Mouse (Mus musculus) liver, postnatal 0 days (tissue): ENCODE data around the gene Kcnq2.

Experiments
- CTCF ChIP-seq: sonication (generic); IDR thresholded peaks from 2 replicates; pipeline ENCODE4 v1.5.1; 2016; ENCODE audit warnings: antibody characterized with exemption, low read depth
- EP300 ChIP-seq: IDR thresholded peaks from 2 replicates; pipeline ENCODE4 v1.6.1; 2016; ENCODE audit warnings: antibody characterized with exemption, low read depth, mild to moderate bottlenecking

DNA sequence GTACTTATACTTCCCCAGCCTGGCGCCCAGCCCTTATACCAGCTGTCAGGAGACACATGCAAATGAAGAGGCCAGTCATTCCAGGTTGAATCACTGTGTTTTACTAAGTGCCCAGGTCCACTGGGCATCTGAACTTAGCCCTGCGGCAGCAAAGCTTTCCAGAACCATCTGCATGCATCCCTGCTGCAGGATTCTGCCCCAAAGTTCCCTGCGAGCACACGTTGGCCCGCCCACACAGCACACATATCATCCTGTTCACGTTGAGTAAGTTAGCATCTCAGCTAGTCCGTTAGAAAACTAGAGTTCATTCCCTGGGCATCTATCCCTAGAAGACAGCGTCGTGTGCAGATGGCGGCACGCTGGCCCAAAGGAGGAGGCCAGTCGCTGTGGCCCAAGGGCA lies 59.6 kb downstream of the Kcnq2 start:
- TF ChIP-seq CTCF (no peak), EP300 (no peak)
